Mouse (Mus musculus) CH12.LX (cell line): Measurements from ENCODE around the gene Map1lc3b. TPM values are rescaled to one million over a fixed set of nuclear protein-coding genes. Genes with fewer than 3 reads are reported as not detected.

Experiments
- DNase-seq: peaks from one replicate; pipeline ENCODE4 v3.0.0-alpha.2; 2013; ENCODE audit errors: extremely low read depth
- H3K27ac ChIP-seq: 2 replicates; pipeline ENCODE4 v1.5.1; 2012; ENCODE audit warnings: low read depth, mild to moderate bottlenecking, control low read depth, moderate library complexity; ENCODE audit not compliant: insufficient read depth
- H3K27me3 ChIP-seq: replicated peaks from 2 replicates; pipeline ENCODE3; 2012; ENCODE audit warnings: inconsistent platforms
- H3K36me3 ChIP-seq, 2 experiments: replicated peaks in 1 of 2; 2 replicates each; pipeline versions ENCODE3 to v1.6.1; 2012; ENCODE audit warnings: inconsistent platforms in 1 of 2, low read length in 1 of 2, mild to moderate bottlenecking in 1 of 2, mixed read lengths in 1 of 2, moderate library complexity in 1 of 2; ENCODE audit not compliant: control insufficient read depth in 1 of 2, insufficient read depth in 1 of 2
- H3K4me1 ChIP-seq, 2 experiments: 2 replicates each; pipeline ENCODE4 v1.6.1; 2012; ENCODE audit warnings: inconsistent platforms in 1 of 2, moderate library complexity in 1 of 2; ENCODE audit not compliant: insufficient read depth in 2 of 2, control insufficient read depth in 1 of 2
- H3K4me2 ChIP-seq: 2 replicates; pipeline ENCODE4 v1.6.1; 2012; ENCODE audit warnings: low read depth, mild to moderate bottlenecking, control low read depth; ENCODE audit not compliant: poor library complexity, insufficient read depth, severe bottlenecking
- H3K4me3 ChIP-seq, 3 experiments: fragments of 150-350 bp in 1 of 3; sonication (generic) in 1 of 3; replicated peaks in 1 of 3; 2 replicates each; pipeline versions ENCODE3 to v1.5.1; 2011 to 2012; ENCODE audit warnings: low read depth in 2 of 3, low read length in 2 of 3, mild to moderate bottlenecking in 2 of 3, moderate library complexity in 2 of 3, control low read depth in 1 of 3, improper control_type of control experiment in 1 of 3, inconsistent platforms in 1 of 3, mixed read lengths in 1 of 3; ENCODE audit not compliant: poor library complexity in 1 of 3
- H3K79me2 ChIP-seq: replicated peaks from 2 replicates; pipeline ENCODE4 v1.6.1; 2012; ENCODE audit warnings: mild to moderate bottlenecking, moderate library complexity; ENCODE audit not compliant: control insufficient read depth, poor library complexity, insufficient read depth, severe bottlenecking; ENCODE audit errors: extremely low read depth
- H3K9ac ChIP-seq: 2 replicates; pipeline ENCODE4 v1.6.1; 2012; ENCODE audit warnings: low read depth, mild to moderate bottlenecking, control low read depth, moderate library complexity; ENCODE audit not compliant: insufficient read depth
- H3K9me3 ChIP-seq: replicated peaks from 2 replicates; pipeline ENCODE3; 2012; ENCODE audit warnings: low read length, inconsistent platforms, mixed read lengths
- BHLHE40 ChIP-seq: IDR thresholded peaks from 2 replicates; pipeline ENCODE4 v1.6.1; 2011; ENCODE audit warnings: mild to moderate bottlenecking, low read depth, low read length, improper control_type of control experiment
- CTCF ChIP-seq, 2 experiments: IDR thresholded peaks in 1 of 2; conservative IDR thresholded peaks in 1 of 2; 2 replicates each; pipeline ENCODE4 v1.5.1; 2011 to 2012; ENCODE audit warnings: low read depth in 2 of 2, low read length in 2 of 2, improper control_type of control experiment in 1 of 2, inconsistent platforms in 1 of 2, mild to moderate bottlenecking in 1 of 2, moderate library complexity in 1 of 2
- E2F4 ChIP-seq: IDR thresholded peaks from 2 replicates; pipeline ENCODE4 v1.6.1; 2011; ENCODE audit warnings: low read depth, low read length, improper control_type of control experiment; ENCODE audit not compliant: insufficient replicate concordance
- GABPA ChIP-seq: IDR thresholded peaks from 2 replicates; pipeline ENCODE4 v1.6.1; 2012; ENCODE audit warnings: low read depth, low read length, improper control_type of control experiment, inconsistent platforms; ENCODE audit not compliant: insufficient replicate concordance
- IRF4 ChIP-seq: IDR thresholded peaks from 2 replicates; pipeline ENCODE4 v1.6.1; 2014; ENCODE audit warnings: low read depth, mild to moderate bottlenecking, inconsistent platforms, low read length, improper control_type of control experiment
- JUN ChIP-seq: IDR thresholded peaks from 2 replicates; pipeline ENCODE4 v1.6.1; 2011; ENCODE audit warnings: low read depth, mild to moderate bottlenecking, low read length, improper control_type of control experiment, moderate library complexity; ENCODE audit not compliant: insufficient read depth
- MAFK ChIP-seq: IDR thresholded peaks from 2 replicates; pipeline ENCODE4 v1.6.1; 2011; ENCODE audit warnings: low read length, improper control_type of control experiment; ENCODE audit not compliant: insufficient replicate concordance
- MAZ ChIP-seq: IDR thresholded peaks from 2 replicates; pipeline ENCODE4 v1.6.1; 2012; ENCODE audit warnings: low read depth, mild to moderate bottlenecking, inconsistent platforms, low read length, improper control_type of control experiment, moderate library complexity
- MYC ChIP-seq: IDR thresholded peaks from 2 replicates; pipeline ENCODE4 v1.6.1; 2011; ENCODE audit warnings: low read depth, mild to moderate bottlenecking, improper control_type of control experiment, low read length
- NELFE ChIP-seq: IDR thresholded peaks from 2 replicates; pipeline ENCODE4 v1.6.1; 2011; ENCODE audit warnings: low read depth, low read length, improper control_type of control experiment
- POLR2AphosphoS2 ChIP-seq: IDR thresholded peaks from 2 replicates; pipeline ENCODE4 v1.6.1; 2011; ENCODE audit warnings: low read depth, low read length, improper control_type of control experiment
- RAD21 ChIP-seq: IDR thresholded peaks from 2 replicates; pipeline ENCODE4 v1.6.1; 2011; ENCODE audit warnings: low read depth, mild to moderate bottlenecking, low read length, improper control_type of control experiment, moderate library complexity
- RCOR1 ChIP-seq: conservative IDR thresholded peaks from 2 replicates; pipeline ENCODE4 v1.6.1; 2012; ENCODE audit warnings: low read depth, mild to moderate bottlenecking, inconsistent platforms, low read length, improper control_type of control experiment
- SMC3 ChIP-seq: IDR thresholded peaks from 2 replicates; pipeline ENCODE4 v1.6.1; 2011; ENCODE audit warnings: low read depth, low read length, improper control_type of control experiment
- USF2 ChIP-seq: conservative IDR thresholded peaks from 2 replicates; pipeline ENCODE4 v1.6.1; 2011; ENCODE audit warnings: low read depth, low read length, improper control_type of control experiment
- ZC3H11A ChIP-seq: IDR thresholded peaks from 2 replicates; pipeline ENCODE4 v1.6.1; 2012; ENCODE audit warnings: low read depth, mild to moderate bottlenecking, inconsistent platforms, low read length, improper control_type of control experiment
- dilution Hi-C: fragments of 300-500 bp; cut with MboI; formaldehyde crosslinking; loops from 2 replicates; pipeline ENCODE4 v1.14.3; 2020; ENCODE audit warnings: low sequenced_read_pairs; ENCODE audit not compliant: extremely low pct_unique_long_range_greater_than_20kb, extremely low pct_ligation_motif_present
- in situ Hi-C: fragments of 300-500 bp; cut with MboI; formaldehyde crosslinking; loops from 3 replicates; pipeline ENCODE4 v1.14.3; 2019; ENCODE audit warnings: low sequenced_read_pairs, low pct_ligation_motif_present, low pct_unique_long_range_greater_than_20kb, mixed read lengths
- polyA plus RNA-seq: library from polyadenylated mRNA; unstranded; fragments of >175 nt; gene quantifications from 2 replicates; pipeline ENCODE4 v1.2.1, GENCODE M21; 2012; ENCODE audit warnings: low read depth; ENCODE audit not compliant: insufficient read length
- total RNA-seq, 2 experiments: library from RNA; depleted of rRNA; stranded (reverse); fragments of 300-350 nt in 1 of 2; fragments of >200 nt in 1 of 2; gene quantifications; 2 replicates each; pipeline ENCODE4 v1.2.3; 2012 to 2014

Map1lc3b gene
- total and polyA plus RNA-seq, 3 experiments = 45.7 to 55.8 (median 48.9) TPM

- no peak for DNase-seq
- H3K4me3 ChIP-seq = no peak overlapping the region
- TF ChIP-seq POLR2AphosphoS2 (no peak), MAZ (no peak), CTCF (conservative IDR thresholded peaks at IDR 0.05 in 1 of 2, IDR thresholded peaks at IDR 0.05 in 1 of 2; ENCODE audit: low read depth in 2 of 2, low read length in 2 of 2) (no peak), RCOR1 (no peak), ZC3H11A (no peak), MAFK (no peak)
- no peak overlapping the region for H3K27ac ChIP-seq
- H3K4me1 ChIP-seq = no peaks in the 10 kb centered on the region
- in situ Hi-C loops (loop anchor here (5.0 to 25.0 kb wide), 2 partner anchors 87 to 837 kb away; partner anchors contain the start of genes Cyba and Mvd), dilution Hi-C loops (no loop called here)
- no peaks in the 10 kb centered on the region for H3K9me3 ChIP-seq
- peaks cover 24 to 41% of the 10 kb centered on the region in 2 experiments for H3K36me3 ChIP-seq
- peaks cover under 1% of the 10 kb centered on the region for H3K27me3 ChIP-seq
- H3K9ac ChIP-seq = no peak overlapping the region
- H3K79me2 ChIP-seq = no peaks in the 10 kb centered on the region
- no peak overlapping the region for H3K4me2 ChIP-seq
Observed at GRCm38 (mm10) chr8:121599842-121600241, 9.7 kb downstream of the Map1lc3b start.

- no peak for DNase-seq
- peaks cover 3% of the 10 kb centered on the region for H3K27me3 ChIP-seq
- H3K4me2 ChIP-seq = no peak overlapping the region
- H3K9me3 ChIP-seq = no peaks in the 10 kb centered on the region
- no peaks in the 10 kb centered on the region for H3K79me2 ChIP-seq
- peaks cover 8 to 20% of the 10 kb centered on the region in 2 experiments for H3K36me3 ChIP-seq
- dilution Hi-C loops = no loop called here
- no peak for TF ChIP-seq MYC
- TF ChIP-seq IRF4 = no peak
- TF ChIP-seq SMC3 = no peak
- TF ChIP-seq JUN = no peak
- no peak for TF ChIP-seq BHLHE40
- no peak for TF ChIP-seq GABPA
- no peak for TF ChIP-seq MAFK
- TF ChIP-seq USF2 = no peak
- TF ChIP-seq E2F4 = no peak
- no peak for TF ChIP-seq RAD21
- H3K4me3 ChIP-seq = no peak overlapping the region
- no peak overlapping the region for H3K9ac ChIP-seq
- no peaks in the 10 kb centered on the region for H3K4me1 ChIP-seq
- in situ Hi-C loops = loop anchor here (5.0 kb wide), 1 partner anchor 85 kb away; no protein-coding TSS in a partner anchor
- H3K27ac ChIP-seq = no peak overlapping the region
Observed at GRCm38 (mm10) chr8:121602411-121602810, 12.2 kb downstream of the Map1lc3b start.

- H3K9me3 ChIP-seq = no peaks in the 10 kb centered on the region
- H3K27ac ChIP-seq = no peak overlapping the region
- H3K36me3 ChIP-seq = peaks cover 4 to 16% of the 10 kb centered on the region in 2 experiments
- no peak for TF ChIP-seq RCOR1
- TF ChIP-seq MYC = 0 out of 2 replicates have a peak, but pooled peaks have one; percentile 34
- peak; percentile 60; the same call in 1 of the 2 replicates for TF ChIP-seq NELFE
- TF ChIP-seq CTCF (conservative IDR thresholded peaks at IDR 0.05 in 1 of 2, IDR thresholded peaks at IDR 0.05 in 1 of 2; ENCODE audit: low read depth in 2 of 2, low read length in 2 of 2) = peak; percentile 69 to 99
- TF ChIP-seq RAD21 = peak; percentile 70
- peak; percentile 75 for TF ChIP-seq SMC3
- no peak for TF ChIP-seq JUN
- peak; percentile 71 for DNase-seq
- no peak overlapping the region for H3K9ac ChIP-seq
- H3K4me3 ChIP-seq = no peak overlapping the region
- no peaks in the 10 kb centered on the region for H3K4me1 ChIP-seq
- in situ Hi-C loops (loop anchor here (5.0 kb wide), 1 partner anchor 84 kb away; no protein-coding TSS in a partner anchor), dilution Hi-C loops (no loop called here)
- no peak overlapping the region for H3K4me2 ChIP-seq
- H3K27me3 ChIP-seq = peaks cover 3% of the 10 kb centered on the region
- no peaks in the 10 kb centered on the region for H3K79me2 ChIP-seq
Observed at GRCm38 (mm10) chr8:121602860-121603259, 12.7 kb downstream of the Map1lc3b start.
